In genomic region chr1:134063773-134064125, GRCm38 (mm10) we compare ENCODE assay signal across 9 mouse cellular contexts. TPM values are rescaled to one million over a fixed set of nuclear protein-coding genes. Genes with fewer than 3 reads are reported as not detected.
DNase-seq lines count a peak whose midpoint lies in the region; ATAC-seq and TF ChIP-seq lines count a peak whose summit lies in the region.
"Had no signal": no experiment of that assay in that cellular context is flagged by ENCODE, and none has a peak within 500 bp of the region (broad histone marks: within the 10 kb centered on the region; RNA-seq: fewer than 3 reads in every experiment).

No protein-coding gene starts in this region.

- H3K9me3 ChIP-seq in heart, embryonic 14.5 days (ENCODE audit: control insufficient read depth, low read length): no peaks in the 10 kb centered on the region
- H3K9me3 ChIP-seq in limb, embryonic 10.5 days (replicated peaks): no peaks in the 10 kb centered on the region
- no peaks in the 10 kb centered on the region for H3K9me3 ChIP-seq in midbrain, embryonic 12.5 days

- H3K4me3 ChIP-seq in layer of hippocampus, adult 2 months: peak overlapping the region; percentile 38
- peak overlapping the region in 1 of 2 experiments; percentile 3; a peak in 1 of 4 replicates for H3K4me3 ChIP-seq in heart, embryonic 14.5 days (ENCODE audit: control insufficient read depth in 1 of 2, insufficient read depth in 1 of 2, low read depth in 1 of 2, low read length in 2 of 2)
- peak overlapping the region; percentile 36 for H3K4me3 ChIP-seq in limb, embryonic 10.5 days
- peak overlapping the region; percentile 16; the same call in 1 of the 2 replicates for H3K4me3 ChIP-seq in midbrain, embryonic 12.5 days

- no peak for ATAC-seq in heart, embryonic 14.5 days (ENCODE audit: insufficient number of reproducible peaks, insufficient read depth, low FRiP score, low read depth)
- ATAC-seq in midbrain, embryonic 12.5 days (ENCODE audit: low FRiP score, low read depth): no peak

- H3K4me2 ChIP-seq in heart, embryonic 14.5 days (ENCODE audit: low read length): peak overlapping the region; percentile 60
- H3K4me2 ChIP-seq in midbrain, embryonic 12.5 days (replicated peaks): peak overlapping the region; percentile 44

- 21% methylated on average over 9 of the region's 9 CpGs for WGBS in heart, embryonic 14.5 days
- WGBS in limb, embryonic 10.5 days: 23% methylated on average over 9 of the region's 9 CpGs
- WGBS in midbrain, embryonic 12.5 days: under 1% methylated on average over 9 of the region's 9 CpGs

- no peak for DNase-seq in layer of hippocampus, adult 2 months (ENCODE audit: low spot score in 2 of 2)
- no peak for DNase-seq in layer of hippocampus, postnatal 25 days (ENCODE audit: extremely low spot score in 1 of 2, low spot score in 1 of 2)
- DNase-seq in limb, embryonic 10.5 days (ENCODE audit: low spot score): no peak
- peak; percentile 85 for DNase-seq in thymus, postnatal 25 days
- DNase-seq in adrenal gland, postnatal 4 days (ENCODE audit: low spot score in 2 of 2): no peak
- DNase-seq in embryo, embryonic 11 days: no peak

- peak overlapping the region; percentile 99 for H3K27ac ChIP-seq in layer of hippocampus, adult 2 months
- H3K27ac ChIP-seq in heart, embryonic 14.5 days (replicated peaks in 1 of 2; ENCODE audit: control insufficient read depth in 1 of 2, insufficient read depth in 1 of 2, low read depth in 2 of 2, low read length in 2 of 2): peak overlapping the region; percentile 74 to 99
- peak overlapping the region; percentile 96 for H3K27ac ChIP-seq in limb, embryonic 10.5 days
- H3K27ac ChIP-seq in midbrain, embryonic 12.5 days (replicated peaks): peak overlapping the region; percentile 99

- peaks cover 49 to 56% of the 10 kb centered on the region in 2 experiments for H3K4me1 ChIP-seq in heart, embryonic 14.5 days (ENCODE audit: control insufficient read depth in 2 of 2, insufficient read depth in 2 of 2, low read length in 2 of 2)
- H3K4me1 ChIP-seq in limb, embryonic 10.5 days: peaks cover 86% of the 10 kb centered on the region
- peaks cover 86% of the 10 kb centered on the region for H3K4me1 ChIP-seq in midbrain, embryonic 12.5 days

- H3K27me3 ChIP-seq in heart, embryonic 14.5 days (ENCODE audit: control insufficient read depth, insufficient read depth, low read length): no peaks in the 10 kb centered on the region
- peaks cover 4% of the 10 kb centered on the region; the same call in 1 of the 2 replicates for H3K27me3 ChIP-seq in limb, embryonic 10.5 days (ENCODE audit: low read depth, poor library complexity, severe bottlenecking)
- no peaks in the 10 kb centered on the region for H3K27me3 ChIP-seq in midbrain, embryonic 12.5 days

- no peaks in the 10 kb centered on the region for H3K36me3 ChIP-seq in heart, embryonic 14.5 days (ENCODE audit: control insufficient read depth, insufficient read depth, low read length)
- no peaks in the 10 kb centered on the region for H3K36me3 ChIP-seq in limb, embryonic 10.5 days
- H3K36me3 ChIP-seq in midbrain, embryonic 12.5 days: no peaks in the 10 kb centered on the region

- TF ChIP-seq CTCF in layer of hippocampus, adult 2 months (conservative IDR thresholded peaks at IDR 0.05): no peak

- peak overlapping the region; percentile 62 for H3K9ac ChIP-seq in heart, embryonic 14.5 days (ENCODE audit: low read length)
- peak overlapping the region; percentile 32 for H3K9ac ChIP-seq in midbrain, embryonic 12.5 days (replicated peaks)

RNA-seq across cellular contexts. Expression of gene Btg2, which starts 15.2 kb away (rescaled TPM):
- total RNA-seq in layer of hippocampus, adult 2 months (2021): 10 to 100 TPM; 17.2 to 22.0 TPM
- 10 to 100 TPM; 17.0 to 18.1 TPM for total RNA-seq in layer of hippocampus, postnatal 25 days (2021)
- 34.7 and 36.9 TPM in 2 replicates for polyA plus RNA-seq in heart, embryonic 14.5 days (2014; fragmentation: Nextera tagmentation; extraction: Ambion mirVana)
- polyA plus RNA-seq in limb, embryonic 10.5 days (2016; fragmentation: Nextera tagmentation; extraction: Ambion mirVana): 10.1 and 17.7 TPM in 2 replicates
- 162 and 172 TPM in 2 replicates for polyA plus RNA-seq in midbrain, embryonic 12.5 days (2016; fragmentation: Nextera tagmentation; extraction: Ambion mirVana)
- 10 to 100 TPM; 25.6 to 27.8 TPM for total RNA-seq in adrenal gland, postnatal 4 days (2021)

RNA-seq across cellular contexts. Expression of gene Fmod, which starts 26.7 kb away (rescaled TPM):
- total RNA-seq in layer of hippocampus, adult 2 months (2021): 1 to 10 TPM; 6.0 to 7.4 TPM
- 1 to 10 TPM; 3.2 to 5.4 TPM for total RNA-seq in layer of hippocampus, postnatal 25 days (2021)
- 15.9 and 18.0 TPM in 2 replicates for polyA plus RNA-seq in heart, embryonic 14.5 days (2014; fragmentation: Nextera tagmentation; extraction: Ambion mirVana)
- polyA plus RNA-seq in limb, embryonic 10.5 days (2016; fragmentation: Nextera tagmentation; extraction: Ambion mirVana): 2.4 and 2.5 TPM in 2 replicates
- polyA plus RNA-seq in midbrain, embryonic 12.5 days (2016; fragmentation: Nextera tagmentation; extraction: Ambion mirVana): 10.9 and 15.0 TPM in 2 replicates
- 10 to 100 TPM; 18.5 to 28.1 TPM for total RNA-seq in adrenal gland, postnatal 4 days (2021)

RNA-seq across cellular contexts. Expression of gene Chit1, which starts 47.3 kb away (rescaled TPM):
- total RNA-seq in layer of hippocampus, adult 2 months (2021): under 1 TPM in 1 of 2 experiments, not detected in 1; 0.20 TPM
- total RNA-seq in layer of hippocampus, postnatal 25 days (2021): under 1 TPM in 1 of 2 experiments, not detected in 1; 0.22 TPM
- 0.46 and 0.96 TPM in 2 replicates for polyA plus RNA-seq in heart, embryonic 14.5 days (2014; fragmentation: Nextera tagmentation; extraction: Ambion mirVana)
- polyA plus RNA-seq in limb, embryonic 10.5 days (2016; fragmentation: Nextera tagmentation; extraction: Ambion mirVana): not detected in 2 replicates
- not detected in 2 replicates for polyA plus RNA-seq in midbrain, embryonic 12.5 days (2016; fragmentation: Nextera tagmentation; extraction: Ambion mirVana)
- total RNA-seq in adrenal gland, postnatal 4 days (2021): not detected
- polyA plus RNA-seq: large intestine, adult 2 months had no signal
